Mouse (Mus musculus): ENCODE measurements around the gene Ccdc85b. TPM values are rescaled to one million over a fixed set of nuclear protein-coding genes. Genes with fewer than 3 reads are reported as not detected.

Ccdc85b gene
- polyA plus RNA-seq, 1 experiment from 2014 or later: 15.0 TPM

- H3K4me1 ChIP-seq: peaks cover 21% of the 10 kb centered on the region
- H3K9ac ChIP-seq (replicated peaks): no peak overlapping the region
- H3K27me3 ChIP-seq (replicated peaks): peaks cover 64% of the 10 kb centered on the region
- H3K36me3 ChIP-seq: no peaks in the 10 kb centered on the region; the same call in 1 of the 2 replicates
- H3K4me3 ChIP-seq (replicated peaks): peak overlapping the region; percentile 54
- ATAC-seq (ENCODE audit: low FRiP score): no peak
- H3K4me2 ChIP-seq: peak overlapping the region; percentile 96
- no peak overlapping the region for H3K27ac ChIP-seq (replicated peaks)
- no peaks in the 10 kb centered on the region; the same call in 1 of the 2 replicates for H3K9me3 ChIP-seq (replicated peaks)
- 6% methylated on average over 36 of the region's 36 CpGs for WGBS
Observed at GRCm38 (mm10) chr19:5448354-5449150, 9.1 kb downstream of the Ccdc85b start.

GRCm38 (mm10) chr19:5447515-5448353, 10.0 kb downstream of the Ccdc85b start, which contains the start of gene Fosl1:
Gene Fosl1, plus strand, starts transcription at chr19:5447547.
- Histone ChIP-seq H3K4me3 (replicated peaks) (peak within 1 kb of the TSS; percentile 54), H3K27ac (replicated peaks) (no peak within 1 kb of the TSS), H3K4me1 (peaks cover 21% of the 10 kb centered on the region), H3K4me2 (peak within 1 kb of the TSS; percentile 96), H3K27me3 (replicated peaks) (peaks cover 64% of the 10 kb centered on the region), H3K9me3 (replicated peaks) (no peaks in the 10 kb centered on the region; the same call in 1 of the 2 replicates), H3K9ac (replicated peaks) (peak within 1 kb of the TSS; percentile 43), H3K36me3 (no peaks in the 10 kb centered on the region; the same call in 1 of the 2 replicates)
- ATAC-seq (ENCODE audit: low FRiP score): peak; percentile 77
- WGBS: under 1% methylated on average over 69 of the region's 70 CpGs

DNA sequence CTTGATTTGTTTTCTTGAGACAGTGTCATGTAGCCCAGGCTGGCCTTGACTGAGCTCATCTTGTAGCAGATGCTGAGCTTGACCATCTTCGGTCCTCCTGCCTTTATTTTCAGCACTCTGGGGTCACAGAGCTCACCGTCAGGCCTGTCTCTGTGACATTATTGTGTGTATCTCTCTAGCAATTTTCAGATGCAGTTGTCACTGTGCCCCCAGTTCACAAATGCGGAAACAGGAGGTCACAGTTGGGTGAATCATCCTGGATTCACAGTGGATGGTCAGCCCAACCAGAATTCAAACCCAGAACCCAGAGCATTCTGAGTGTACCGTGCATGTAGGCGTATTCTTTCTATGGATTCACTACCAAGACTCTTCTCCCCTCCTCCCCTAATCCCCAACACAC, 11.9 kb downstream of the Ccdc85b start:
- no peak for ATAC-seq (ENCODE audit: low FRiP score)
- Histone ChIP-seq H3K4me1 (peaks cover 21% of the 10 kb centered on the region), H3K36me3 (no peaks in the 10 kb centered on the region), H3K27me3 (replicated peaks) (peaks cover 61% of the 10 kb centered on the region), H3K9me3 (replicated peaks) (no peaks in the 10 kb centered on the region; the same call in 1 of the 2 replicates), H3K4me3 (replicated peaks) (no peak overlapping the region), H3K9ac (replicated peaks) (no peak overlapping the region), H3K27ac (replicated peaks) (no peak overlapping the region), H3K4me2 (no peak overlapping the region)
- 92% methylated on average over 5 of the region's 5 CpGs for WGBS

GRCm38 (mm10) chr19:5444954-5445353, 12.7 kb downstream of the Ccdc85b start:
- Histone ChIP-seq H3K9me3 (replicated peaks) (peaks cover 3% of the 10 kb centered on the region; the same call in 1 of the 2 replicates), H3K27me3 (replicated peaks) (peaks cover 53% of the 10 kb centered on the region), H3K4me2 (no peak overlapping the region), H3K4me3 (replicated peaks) (no peak overlapping the region), H3K36me3 (no peaks in the 10 kb centered on the region), H3K4me1 (peaks cover 21% of the 10 kb centered on the region), H3K27ac (replicated peaks) (no peak overlapping the region), H3K9ac (replicated peaks) (no peak overlapping the region)
- ATAC-seq (ENCODE audit: low FRiP score): no peak
- WGBS: 35% methylated on average over 7 of the region's 7 CpGs

DNA sequence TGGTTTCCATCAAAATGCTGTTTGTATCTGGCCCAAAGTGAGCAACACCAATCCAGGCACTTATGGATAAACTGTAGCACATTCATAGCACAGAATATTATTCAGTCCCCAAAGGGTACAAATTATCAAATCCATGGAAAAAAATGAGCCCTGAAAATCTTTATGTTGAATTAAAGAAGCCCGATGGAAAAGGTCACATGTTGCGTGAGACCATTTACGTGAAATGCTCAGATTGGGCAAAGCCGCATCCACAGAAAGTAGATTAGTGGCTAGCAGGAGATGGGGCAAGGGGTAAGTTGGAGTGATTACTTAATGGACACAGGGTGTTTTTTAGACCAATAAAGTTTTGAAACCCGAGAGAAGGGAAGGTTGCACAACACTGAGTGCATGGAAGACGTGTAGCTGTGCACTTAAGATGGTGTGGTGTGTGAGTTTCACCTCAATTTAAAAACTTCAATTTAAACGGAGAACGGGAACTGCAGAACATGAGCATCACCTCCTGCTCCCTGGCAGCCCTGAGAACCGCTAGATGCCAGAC, 13.3 kb downstream of the Ccdc85b start:
- Histone ChIP-seq H3K27me3 (replicated peaks) (peaks cover 48% of the 10 kb centered on the region), H3K36me3 (no peaks in the 10 kb centered on the region), H3K4me2 (no peak overlapping the region), H3K27ac (replicated peaks) (no peak overlapping the region), H3K9me3 (replicated peaks) (peaks cover 3% of the 10 kb centered on the region; the same call in 1 of the 2 replicates), H3K4me3 (replicated peaks) (no peak overlapping the region), H3K9ac (replicated peaks) (no peak overlapping the region), H3K4me1 (peaks cover 21% of the 10 kb centered on the region)
- 69% methylated on average over 9 of the region's 9 CpGs for WGBS
- ATAC-seq (ENCODE audit: low FRiP score): no peak

DNA sequence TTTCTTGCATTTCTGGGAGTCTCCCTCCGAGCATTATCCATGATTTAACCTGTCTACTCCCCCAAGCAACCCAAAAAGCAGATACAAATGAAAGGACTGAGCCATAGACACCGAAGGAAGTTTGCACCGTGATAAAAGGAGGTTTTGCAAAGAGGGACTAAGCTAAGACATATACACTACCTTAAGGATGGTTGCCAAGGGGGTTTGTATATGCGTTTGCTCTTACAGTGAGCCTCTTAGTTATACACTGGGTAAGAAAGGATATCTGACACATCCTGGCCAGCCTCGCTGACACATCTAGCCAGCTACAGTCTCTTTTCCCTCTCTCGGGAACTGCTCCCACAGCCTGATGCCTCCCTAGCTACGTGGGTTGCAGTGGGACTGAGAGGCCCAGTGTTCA, 23.7 kb downstream of the Ccdc85b start:
- Histone ChIP-seq H3K4me3 (replicated peaks) (no peak overlapping the region), H3K4me1 (peaks cover 15% of the 10 kb centered on the region), H3K4me2 (peak overlapping the region; percentile 58), H3K9me3 (replicated peaks) (no peaks in the 10 kb centered on the region), H3K27ac (replicated peaks) (peak overlapping the region; percentile 60; the same call in 1 of the 2 replicates), H3K36me3 (no peaks in the 10 kb centered on the region), H3K27me3 (replicated peaks) (no peaks in the 10 kb centered on the region; the same call in 1 of the 2 replicates), H3K9ac (replicated peaks) (peak overlapping the region; percentile 15; the same call in 1 of the 2 replicates)
- WGBS: 75% methylated on average over 7 of the region's 7 CpGs
- no peak for ATAC-seq (ENCODE audit: low FRiP score)

- ATAC-seq (ENCODE audit: low FRiP score): no peak
- Histone ChIP-seq H3K4me2 (peak overlapping the region; percentile 58), H3K9me3 (replicated peaks) (no peaks in the 10 kb centered on the region), H3K9ac (replicated peaks) (peak overlapping the region; percentile 15; the same call in 1 of the 2 replicates), H3K27ac (replicated peaks) (peak overlapping the region; percentile 60), H3K27me3 (replicated peaks) (no peaks in the 10 kb centered on the region; the same call in 1 of the 2 replicates), H3K4me1 (peaks cover 17% of the 10 kb centered on the region), H3K36me3 (no peaks in the 10 kb centered on the region), H3K4me3 (replicated peaks) (peak overlapping the region; percentile 21)
- 12% methylated on average over 16 of the region's 16 CpGs for WGBS
Observed at GRCm38 (mm10) chr19:5432992-5433852, 24.5 kb downstream of the Ccdc85b start.

DNA sequence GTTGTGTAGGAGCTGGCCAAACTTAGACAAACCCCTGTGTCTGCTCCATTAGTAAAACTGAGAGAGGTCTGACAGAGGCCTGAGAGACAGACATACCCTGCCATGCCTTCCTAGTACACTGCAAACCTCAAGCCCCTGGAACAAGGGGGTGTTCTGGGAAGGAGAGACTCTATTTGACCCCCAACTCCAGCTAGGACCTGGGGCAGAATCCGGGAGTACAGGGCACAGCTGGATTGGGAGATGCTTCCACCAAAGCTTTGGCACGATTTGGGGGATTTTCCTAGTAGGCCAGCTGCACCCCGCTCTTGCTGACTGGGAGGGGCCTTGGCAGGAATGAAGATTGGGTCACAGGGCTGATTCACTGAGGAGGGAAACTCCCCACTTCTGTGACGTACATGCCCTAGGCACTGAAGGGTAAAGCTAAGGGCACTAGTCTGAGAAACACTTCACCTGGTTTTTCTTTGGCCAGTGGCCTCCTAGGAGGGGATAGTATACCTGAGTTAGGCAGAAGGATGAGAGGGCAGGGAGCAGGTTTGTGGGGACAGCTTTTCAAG, 25.7 kb downstream of the Ccdc85b start:
- H3K4me3 ChIP-seq (replicated peaks): no peak overlapping the region
- no peak for ATAC-seq (ENCODE audit: low FRiP score)
- H3K27ac ChIP-seq (replicated peaks): no peak overlapping the region
- H3K4me1 ChIP-seq: peaks cover 26% of the 10 kb centered on the region
- peaks cover 7% of the 10 kb centered on the region for H3K36me3 ChIP-seq
- no peaks in the 10 kb centered on the region for H3K9me3 ChIP-seq (replicated peaks)
- H3K4me2 ChIP-seq: no peak overlapping the region
- no peaks in the 10 kb centered on the region; the same call in 1 of the 2 replicates for H3K27me3 ChIP-seq (replicated peaks)
- 73% methylated on average over 4 of the region's 4 CpGs for WGBS
- no peak overlapping the region; the same call in 1 of the 2 replicates for H3K9ac ChIP-seq (replicated peaks)

DNA sequence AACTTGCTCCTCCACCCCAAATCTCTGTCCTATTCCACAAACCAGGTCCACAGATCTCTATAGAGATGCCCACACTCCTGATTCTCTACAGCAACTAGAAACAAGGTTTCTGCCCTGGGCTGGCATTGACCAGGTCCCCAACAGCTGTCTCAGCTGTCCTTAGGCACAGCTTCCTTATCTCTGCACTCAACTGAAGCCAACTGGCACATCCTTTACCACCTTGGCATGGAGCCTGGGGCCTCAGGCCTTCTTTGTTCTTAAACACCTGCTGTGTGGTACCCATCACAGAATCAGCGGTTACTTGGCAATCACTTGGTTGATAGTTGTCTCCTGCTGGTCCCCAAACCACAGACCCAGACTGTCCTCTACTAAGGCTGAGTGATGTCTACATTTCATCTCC, 27.3 kb downstream of the Ccdc85b start:
- Histone ChIP-seq H3K4me2 (no peak overlapping the region), H3K4me1 (peaks cover 41% of the 10 kb centered on the region), H3K9me3 (replicated peaks) (no peaks in the 10 kb centered on the region), H3K27me3 (replicated peaks) (no peaks in the 10 kb centered on the region), H3K36me3 (peaks cover 15% of the 10 kb centered on the region), H3K9ac (replicated peaks) (no peak overlapping the region), H3K27ac (replicated peaks) (no peak overlapping the region), H3K4me3 (replicated peaks) (no peak overlapping the region)
- 75% methylated on average over 1 of the region's 1 CpGs for WGBS
- no peak for ATAC-seq (ENCODE audit: low FRiP score)

DNA sequence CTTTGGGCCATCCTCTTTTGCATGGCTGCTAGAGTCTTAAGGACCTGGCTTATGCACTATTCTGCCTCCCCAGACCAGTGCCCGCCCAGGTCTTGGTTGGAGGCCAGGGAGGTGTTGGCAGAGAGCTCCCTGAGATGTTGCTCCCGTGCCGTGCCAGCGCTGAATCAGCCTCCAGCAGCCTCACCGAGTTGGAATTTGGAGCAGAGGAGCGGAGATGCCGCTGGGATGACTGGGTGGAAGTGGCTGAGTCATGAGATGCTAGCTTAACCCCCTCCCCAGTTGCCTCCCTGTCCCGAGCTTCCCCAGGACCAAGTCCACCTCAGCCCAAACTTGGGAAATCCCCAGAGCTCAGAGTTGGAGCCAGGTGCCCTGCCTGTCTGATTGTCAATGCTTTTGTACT, 27.9 kb downstream of the Ccdc85b start:
- Histone ChIP-seq H3K9me3 (replicated peaks) (no peaks in the 10 kb centered on the region), H3K27ac (replicated peaks) (no peak overlapping the region), H3K36me3 (peaks cover 15% of the 10 kb centered on the region), H3K4me1 (peaks cover 41% of the 10 kb centered on the region), H3K4me3 (replicated peaks) (no peak overlapping the region), H3K9ac (replicated peaks) (no peak overlapping the region), H3K27me3 (replicated peaks) (no peaks in the 10 kb centered on the region), H3K4me2 (no peak overlapping the region)
- 77% methylated on average over 8 of the region's 8 CpGs for WGBS
- no peak for ATAC-seq (ENCODE audit: low FRiP score)
